Mouse (Mus musculus): ENCODE results near the gene Ncam1. TPM values are rescaled to one million over a fixed set of nuclear protein-coding genes. Genes with fewer than 3 reads are reported as not detected.

Gene Ncam1
- polyA plus RNA-seq, 1 experiment from 2014 or later, result 208 TPM

DNA sequence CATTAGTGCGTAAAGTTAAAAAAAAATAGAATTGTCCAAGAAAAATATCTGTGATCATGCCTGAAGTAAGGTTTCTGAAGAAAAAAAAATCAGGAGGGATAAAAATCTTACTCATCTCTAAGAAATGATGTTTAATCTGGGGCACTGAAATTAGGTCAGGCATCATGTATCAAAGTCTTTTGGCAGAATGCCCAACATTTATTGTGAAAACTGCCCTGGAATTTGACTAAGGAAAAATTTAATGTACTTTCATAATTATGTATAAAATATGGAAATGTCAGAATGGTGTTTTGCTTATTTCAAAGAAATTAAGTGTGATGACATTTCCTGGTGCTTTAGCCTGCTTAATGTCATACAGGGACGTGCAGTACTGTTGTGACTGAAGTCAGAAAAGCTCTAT is 52.5 kb downstream of the Ncam1 start:
- WGBS, result 82% methylated on average over 2 of the region's 2 CpGs
- Histone ChIP-seq H3K4me3 (no peak overlapping the region), H3K4me2 (replicated peaks) (no peak overlapping the region), H3K27me3 (no peaks in the 10 kb centered on the region), H3K27ac (replicated peaks) (no peak overlapping the region), H3K9me3 (no peaks in the 10 kb centered on the region), H3K9ac (replicated peaks) (no peak overlapping the region), H3K4me1 (peaks cover 36% of the 10 kb centered on the region), H3K36me3 (no peaks in the 10 kb centered on the region)
- ATAC-seq (ENCODE audit: low FRiP score, low read depth), result no peak

- H3K4me2 ChIP-seq (replicated peaks), result no peak overlapping the region
- H3K4me3 ChIP-seq, result no peak overlapping the region
- H3K36me3 ChIP-seq, result no peaks in the 10 kb centered on the region
- WGBS, result 43% methylated on average over 4 of the region's 4 CpGs
- H3K9ac ChIP-seq (replicated peaks), result no peak overlapping the region
- ATAC-seq (ENCODE audit: low FRiP score, low read depth), result peak; percentile 71
- peaks cover 35% of the 10 kb centered on the region for H3K4me1 ChIP-seq
- no peaks in the 10 kb centered on the region for H3K9me3 ChIP-seq
- peak overlapping the region; percentile 27; the same call in 1 of the 2 replicates for H3K27ac ChIP-seq (replicated peaks)
- H3K27me3 ChIP-seq, result no peaks in the 10 kb centered on the region
Measured at GRCm38 (mm10) chr9:49745696-49746095, 53.0 kb downstream of the Ncam1 start.

DNA sequence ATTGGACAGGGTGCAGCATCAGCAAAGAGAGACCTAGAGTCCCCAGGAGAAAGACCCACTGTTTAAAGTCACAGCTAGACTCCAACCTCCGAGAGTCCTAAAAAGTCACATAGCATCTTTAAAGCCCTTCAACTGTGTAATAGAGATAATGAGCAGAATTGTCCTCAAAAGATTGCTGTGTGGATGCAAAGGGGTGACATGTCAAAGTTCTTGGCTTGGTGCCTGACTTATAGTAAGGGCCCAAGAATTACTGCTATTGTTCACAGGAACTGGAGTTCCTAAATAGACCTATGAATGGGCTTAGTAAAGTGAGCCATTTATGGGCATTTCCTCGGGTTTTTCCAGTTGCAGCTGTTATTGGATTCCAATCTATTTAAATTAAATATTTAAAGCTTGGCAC is 54.4 kb downstream of the Ncam1 start:
- no peaks in the 10 kb centered on the region for H3K36me3 ChIP-seq
- H3K4me3 ChIP-seq, result no peak overlapping the region
- H3K4me1 ChIP-seq, result peaks cover 33% of the 10 kb centered on the region
- H3K4me2 ChIP-seq (replicated peaks), result no peak overlapping the region
- no peaks in the 10 kb centered on the region for H3K9me3 ChIP-seq
- no peak overlapping the region for H3K9ac ChIP-seq (replicated peaks)
- ATAC-seq (ENCODE audit: low FRiP score, low read depth), result no peak
- H3K27ac ChIP-seq (replicated peaks), result no peak overlapping the region
- no peaks in the 10 kb centered on the region for H3K27me3 ChIP-seq
- 58% methylated on average over 2 of the region's 2 CpGs for WGBS

- Histone ChIP-seq H3K4me3 (no peak overlapping the region), H3K4me2 (replicated peaks) (no peak overlapping the region), H3K9ac (replicated peaks) (no peak overlapping the region), H3K9me3 (no peaks in the 10 kb centered on the region), H3K36me3 (no peaks in the 10 kb centered on the region), H3K27ac (replicated peaks) (no peak overlapping the region), H3K4me1 (peaks cover 18% of the 10 kb centered on the region), H3K27me3 (no peaks in the 10 kb centered on the region)
- WGBS, result 87% methylated on average over 6 of the region's 6 CpGs
- ATAC-seq (ENCODE audit: low FRiP score, low read depth), result no peak
Measured at GRCm38 (mm10) chr9:49739935-49740334, 58.8 kb downstream of the Ncam1 start.

- Histone ChIP-seq H3K9me3 (no peaks in the 10 kb centered on the region), H3K9ac (replicated peaks) (no peak overlapping the region), H3K27me3 (no peaks in the 10 kb centered on the region), H3K27ac (replicated peaks) (no peak overlapping the region), H3K4me2 (replicated peaks) (no peak overlapping the region), H3K36me3 (no peaks in the 10 kb centered on the region), H3K4me3 (no peak overlapping the region), H3K4me1 (peaks cover 10% of the 10 kb centered on the region; the same call in 1 of the 2 replicates)
- 44% methylated on average over 1 of the region's 1 CpGs for WGBS
- ATAC-seq (ENCODE audit: low FRiP score, low read depth), result no peak
Measured at GRCm38 (mm10) chr9:49738546-49738945, 60.2 kb downstream of the Ncam1 start.

- WGBS, result 91% methylated on average over 6 of the region's 6 CpGs
- no peak for ATAC-seq (ENCODE audit: low FRiP score, low read depth)
Measured at GRCm38 (mm10) chr9:49737166-49737565, 61.6 kb downstream of the Ncam1 start.

DNA sequence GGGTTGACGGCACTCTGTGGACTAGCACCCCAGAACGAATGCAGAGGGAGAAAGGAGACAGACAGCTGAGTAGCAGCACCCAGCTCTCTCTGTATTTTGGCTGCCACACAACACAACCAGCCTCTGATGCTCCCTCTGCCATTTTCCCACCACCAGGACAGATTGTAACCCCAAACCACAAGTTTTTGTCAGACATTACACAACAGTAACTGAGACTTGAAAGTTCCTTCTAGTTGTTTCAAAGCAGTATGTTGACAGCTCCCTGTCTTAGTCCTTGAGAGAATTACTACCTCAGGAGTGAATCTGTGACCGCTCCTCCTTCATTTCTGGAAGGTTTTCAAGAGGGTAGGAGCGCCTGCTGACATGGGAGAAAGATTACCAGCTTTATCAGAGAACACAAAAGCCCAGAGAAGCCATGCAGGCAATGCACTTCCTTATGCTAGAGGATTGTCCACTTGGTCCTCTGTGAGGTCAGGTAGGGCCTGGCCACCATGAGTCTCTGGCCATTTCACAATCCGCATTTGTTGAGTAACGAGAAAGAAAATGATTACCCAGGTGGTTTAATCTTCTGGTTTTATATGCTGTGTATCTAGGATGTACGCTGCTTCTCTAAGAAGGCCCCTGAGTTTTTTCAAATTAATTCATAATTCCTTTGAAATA is 64.2 kb downstream of the Ncam1 start:
- H3K4me1 ChIP-seq, result peaks cover 9% of the 10 kb centered on the region
- H3K4me2 ChIP-seq (replicated peaks), result no peak overlapping the region
- no peak overlapping the region for H3K9ac ChIP-seq (replicated peaks)
- 0 out of 2 replicates have a peak overlapping the region, but pooled peaks have one; percentile 25 for H3K27ac ChIP-seq (replicated peaks)
- no peak for ATAC-seq (ENCODE audit: low FRiP score, low read depth)
- H3K9me3 ChIP-seq, result no peaks in the 10 kb centered on the region
- H3K36me3 ChIP-seq, result no peaks in the 10 kb centered on the region
- WGBS, result 79% methylated on average over 7 of the region's 7 CpGs
- H3K27me3 ChIP-seq, result no peaks in the 10 kb centered on the region
- H3K4me3 ChIP-seq, result no peak overlapping the region

More at GRCm38 (mm10) chr9:49737166-49737565, 61.6 kb downstream of the Ncam1 start:
- no peaks in the 10 kb centered on the region for H3K27me3 ChIP-seq
- no peak overlapping the region for H3K4me2 ChIP-seq (replicated peaks)
- H3K9ac ChIP-seq (replicated peaks), result no peak overlapping the region
- H3K9me3 ChIP-seq, result no peaks in the 10 kb centered on the region
- H3K4me1 ChIP-seq, result peaks cover 6% of the 10 kb centered on the region; the same call in 1 of the 2 replicates
- H3K4me3 ChIP-seq, result no peak overlapping the region
- H3K36me3 ChIP-seq, result no peaks in the 10 kb centered on the region
- no peak overlapping the region for H3K27ac ChIP-seq (replicated peaks)

- ATAC-seq (ENCODE audit: low FRiP score, low read depth), result no peak
- Histone ChIP-seq H3K4me2 (replicated peaks) (no peak overlapping the region), H3K4me3 (no peak overlapping the region), H3K9ac (replicated peaks) (no peak overlapping the region), H3K36me3 (no peaks in the 10 kb centered on the region), H3K27ac (replicated peaks) (no peak overlapping the region), H3K4me1 (peaks cover 16% of the 10 kb centered on the region), H3K27me3 (no peaks in the 10 kb centered on the region), H3K9me3 (no peaks in the 10 kb centered on the region)
- 77% methylated on average over 5 of the region's 5 CpGs for WGBS
Measured at GRCm38 (mm10) chr9:49733726-49734125, 65.0 kb downstream of the Ncam1 start.

- H3K9me3 ChIP-seq, result no peaks in the 10 kb centered on the region
- H3K4me1 ChIP-seq, result peaks cover 20% of the 10 kb centered on the region
- no peak overlapping the region for H3K9ac ChIP-seq (replicated peaks)
- no peak overlapping the region for H3K4me2 ChIP-seq (replicated peaks)
- WGBS, result 40% methylated on average over 3 of the region's 3 CpGs
- no peaks in the 10 kb centered on the region for H3K27me3 ChIP-seq
- no peak overlapping the region for H3K27ac ChIP-seq (replicated peaks)
- no peaks in the 10 kb centered on the region for H3K36me3 ChIP-seq
- ATAC-seq (ENCODE audit: low FRiP score, low read depth), result no peak
- no peak overlapping the region for H3K4me3 ChIP-seq
Measured at GRCm38 (mm10) chr9:49729479-49729878, 69.2 kb downstream of the Ncam1 start.

DNA sequence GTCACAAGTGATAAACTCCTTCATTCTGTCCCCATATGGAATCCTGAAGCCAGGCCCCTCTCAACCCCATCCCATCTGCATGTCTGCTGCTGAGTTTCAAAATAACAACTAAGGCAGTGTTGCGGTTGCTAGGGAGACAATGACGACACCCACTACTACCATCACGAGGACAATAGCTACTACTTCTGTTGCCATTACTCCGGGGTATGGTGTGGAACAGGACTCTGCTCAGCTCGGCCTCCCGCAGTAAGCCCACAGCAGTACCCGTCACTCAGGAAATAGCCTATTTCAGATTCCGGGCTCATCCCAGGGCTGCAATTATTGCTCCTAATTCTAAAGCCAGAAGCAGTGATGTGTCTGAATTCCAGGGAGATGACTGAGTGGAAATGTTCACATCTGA is 70.5 kb downstream of the Ncam1 start:
- Histone ChIP-seq H3K4me2 (replicated peaks) (no peak overlapping the region), H3K27me3 (no peaks in the 10 kb centered on the region), H3K4me1 (peaks cover 20% of the 10 kb centered on the region), H3K9ac (replicated peaks) (no peak overlapping the region), H3K4me3 (no peak overlapping the region), H3K9me3 (no peaks in the 10 kb centered on the region), H3K27ac (replicated peaks) (peak overlapping the region; percentile 46; the same call in 1 of the 2 replicates), H3K36me3 (no peaks in the 10 kb centered on the region)
- 41% methylated on average over 8 of the region's 8 CpGs for WGBS
- ATAC-seq (ENCODE audit: low FRiP score, low read depth), result peak; percentile 23; the same call in 1 of the 2 replicates

GRCm38 (mm10) chr9:49722765-49723164 is 76.0 kb downstream of the Ncam1 start:
- no peaks in the 10 kb centered on the region for H3K36me3 ChIP-seq
- H3K9me3 ChIP-seq, result no peaks in the 10 kb centered on the region
- no peaks in the 10 kb centered on the region for H3K27me3 ChIP-seq
- no peak overlapping the region for H3K9ac ChIP-seq (replicated peaks)
- no peak overlapping the region for H3K27ac ChIP-seq (replicated peaks)
- no peak overlapping the region for H3K4me2 ChIP-seq (replicated peaks)
- 86% methylated on average over 5 of the region's 5 CpGs for WGBS
- 0 out of 2 replicates have a peak, but pooled peaks cover 7% of the 10 kb centered on the region for H3K4me1 ChIP-seq
- no peak for ATAC-seq (ENCODE audit: low FRiP score, low read depth)
- H3K4me3 ChIP-seq, result no peak overlapping the region

- H3K9ac ChIP-seq (replicated peaks), result no peak overlapping the region
- no peaks in the 10 kb centered on the region for H3K9me3 ChIP-seq
- H3K4me3 ChIP-seq, result no peak overlapping the region
- no peak overlapping the region; the same call in 1 of the 2 replicates for H3K27ac ChIP-seq (replicated peaks)
- no peaks in the 10 kb centered on the region for H3K36me3 ChIP-seq
- peaks cover 3% of the 10 kb centered on the region; the same call in 1 of the 2 replicates for H3K4me1 ChIP-seq
- H3K4me2 ChIP-seq (replicated peaks), result no peak overlapping the region
- ATAC-seq (ENCODE audit: low FRiP score, low read depth), result no peak
- no peaks in the 10 kb centered on the region for H3K27me3 ChIP-seq
Measured at GRCm38 (mm10) chr9:49715121-49715520, 83.6 kb downstream of the Ncam1 start.

DNA sequence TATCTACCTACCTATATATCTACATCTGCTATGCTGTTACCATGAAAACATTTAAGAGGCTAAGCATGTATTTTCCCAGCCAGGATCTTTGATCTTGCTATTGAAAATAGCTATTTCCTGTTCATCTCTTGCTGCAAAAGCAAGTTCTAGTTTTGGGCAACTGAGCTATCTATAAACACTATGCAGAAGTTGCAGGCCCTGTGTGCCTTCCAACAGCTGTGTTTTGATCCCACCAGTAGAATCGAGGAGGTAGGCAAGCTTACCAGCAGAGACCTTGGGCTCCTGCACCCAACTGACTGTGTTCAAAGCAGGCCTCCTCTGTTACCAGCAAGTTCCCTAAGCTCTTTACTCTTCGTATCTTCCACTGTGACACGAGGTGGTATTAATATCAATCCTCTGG is 84.6 kb downstream of the Ncam1 start:
- no peak overlapping the region for H3K27ac ChIP-seq (replicated peaks)

More for the DNA sequence above, 84.6 kb downstream of the Ncam1 start:
- H3K9me3 ChIP-seq, result no peaks in the 10 kb centered on the region
- H3K4me3 ChIP-seq, result no peak overlapping the region
- 55% methylated on average over 3 of the region's 3 CpGs for WGBS
- ATAC-seq (ENCODE audit: low FRiP score, low read depth), result no peak
- peaks cover 3% of the 10 kb centered on the region; the same call in 1 of the 2 replicates for H3K4me1 ChIP-seq
- no peaks in the 10 kb centered on the region for H3K36me3 ChIP-seq
- no peak overlapping the region for H3K4me2 ChIP-seq (replicated peaks)
- H3K9ac ChIP-seq (replicated peaks), result no peak overlapping the region
- no peaks in the 10 kb centered on the region for H3K27me3 ChIP-seq

Measured in midbrain, embryonic 12.5 days (tissue).